Comparison of ENCODE assay signal across 20 mouse cellular contexts in genomic region chr1:151632567-151633356, GRCm38 (mm10).
DNase-seq lines count a peak whose midpoint lies in the region; ATAC-seq and TF ChIP-seq lines count a peak whose summit lies in the region.
"Had no signal": no experiment of that assay in that cellular context is flagged by ENCODE, and none has a peak within 500 bp of the region (broad histone marks: within the 10 kb centered on the region; RNA-seq: fewer than 3 reads in every experiment).

No protein-coding gene starts in this region.

- DNase-seq in heart, adult 11 months = peak; percentile 79
- no peak for DNase-seq in heart, postnatal 14 days
- no peak for DNase-seq in liver, postnatal 0 days
- no peak for DNase-seq in liver, embryonic 11.5 days (ENCODE audit: low spot score)
- DNase-seq in left cerebral cortex, adult 11 months (ENCODE audit: low spot score) = no peak
- DNase-seq in midbrain, embryonic 10.5 days (ENCODE audit: low spot score) = no peak
- DNase-seq: cerebellum, adult 9-11 months; gastrocnemius, postnatal 10 days; layer of hippocampus, postnatal 36 days; liver, embryonic 13.5 days; right cerebral cortex, adult 18-20 months; thymus, postnatal 14 days had no signal

- H3K36me3 ChIP-seq in liver, postnatal 0 days (replicated peaks; ENCODE audit: insufficient read depth, low read length) = 0 out of 2 replicates have a peak, but pooled peaks cover 2% of the 10 kb centered on the region
- no peaks in the 10 kb centered on the region for H3K36me3 ChIP-seq in liver, embryonic 11.5 days (ENCODE audit: control insufficient read depth, insufficient read depth, low read length)
- peaks cover 3% of the 10 kb centered on the region for H3K36me3 ChIP-seq in ES-Bruce4 (ENCODE audit: control insufficient read depth, insufficient read depth, low read length, poor library complexity, severe bottlenecking)
- H3K36me3 ChIP-seq in midbrain, embryonic 10.5 days = no peaks in the 10 kb centered on the region
- H3K36me3 ChIP-seq: forebrain, embryonic 10.5 days; heart, embryonic 12.5 days; hindbrain, embryonic 12.5 days; limb, embryonic 10.5 days; liver, embryonic 13.5 days; midbrain, embryonic 15.5 days had no signal

- H3K27ac ChIP-seq in liver, postnatal 0 days (ENCODE audit: low read depth) = no peak overlapping the region
- no peak overlapping the region for H3K27ac ChIP-seq in liver, embryonic 11.5 days (ENCODE audit: low read depth, low read length)
- H3K27ac ChIP-seq in ES-Bruce4 (ENCODE audit: insufficient read depth, low read length) = no peak overlapping the region
- H3K27ac ChIP-seq in bone marrow macrophage, adult 2 months (ENCODE audit: insufficient read depth, low read depth, low read length) = no peak overlapping the region
- no peak overlapping the region for H3K27ac ChIP-seq in midbrain, embryonic 10.5 days (replicated peaks)
- H3K27ac ChIP-seq: forebrain, embryonic 10.5 days; hindbrain, embryonic 12.5 days; limb, embryonic 10.5 days; liver, embryonic 13.5 days; midbrain, embryonic 15.5 days had no signal

- H3K27me3 ChIP-seq in liver, postnatal 0 days (ENCODE audit: insufficient read depth, low read length) = no peaks in the 10 kb centered on the region
- no peaks in the 10 kb centered on the region; the same call in 1 of the 2 replicates for H3K27me3 ChIP-seq in liver, embryonic 11.5 days (replicated peaks; ENCODE audit: control insufficient read depth, insufficient read depth, low read length)
- H3K27me3 ChIP-seq in ES-Bruce4 (ENCODE audit: control insufficient read depth, insufficient read depth, low read length, poor library complexity, severe bottlenecking) = no peaks in the 10 kb centered on the region
- no peaks in the 10 kb centered on the region for H3K27me3 ChIP-seq in midbrain, embryonic 10.5 days (ENCODE audit: low read depth, poor library complexity, severe bottlenecking)
- H3K27me3 ChIP-seq: heart, embryonic 12.5 days; hindbrain, embryonic 12.5 days; liver, embryonic 13.5 days; midbrain, embryonic 15.5 days had no signal

- no peak overlapping the region for H3K9ac ChIP-seq in liver, postnatal 0 days (replicated peaks)
- no peak overlapping the region for H3K9ac ChIP-seq in liver, embryonic 11.5 days (ENCODE audit: low read depth, low read length)
- H3K9ac ChIP-seq in ES-Bruce4 (ENCODE audit: low read depth, poor library complexity, severe bottlenecking) = no peak overlapping the region
- H3K9ac ChIP-seq: heart, embryonic 12.5 days; hindbrain, embryonic 12.5 days; liver, embryonic 13.5 days; midbrain, embryonic 15.5 days had no signal

- no peak overlapping the region for H3K4me2 ChIP-seq in liver, postnatal 0 days (ENCODE audit: low read depth, low read length)
- H3K4me2 ChIP-seq in liver, embryonic 11.5 days = no peak overlapping the region
- H3K4me2 ChIP-seq: heart, embryonic 12.5 days; hindbrain, embryonic 12.5 days; liver, embryonic 13.5 days; midbrain, embryonic 15.5 days had no signal

- H3K4me1 ChIP-seq in liver, postnatal 0 days (ENCODE audit: insufficient read depth) = peaks cover 5% of the 10 kb centered on the region
- H3K4me1 ChIP-seq in liver, embryonic 11.5 days (replicated peaks; ENCODE audit: control insufficient read depth, insufficient read depth, low read length) = no peaks in the 10 kb centered on the region; the same call in 1 of the 2 replicates
- no peaks in the 10 kb centered on the region for H3K4me1 ChIP-seq in ES-Bruce4 (ENCODE audit: control insufficient read depth, insufficient read depth, low read length)
- peaks cover 3% of the 10 kb centered on the region for H3K4me1 ChIP-seq in bone marrow macrophage, adult 2 months (ENCODE audit: control insufficient read depth, insufficient read depth, low read length)
- no peaks in the 10 kb centered on the region for H3K4me1 ChIP-seq in midbrain, embryonic 10.5 days
- H3K4me1 ChIP-seq: liver, embryonic 13.5 days had no signal

- intact Hi-C loops in heart, postnatal 14 days (cut with DNase I) = loop anchor here (5.0 kb wide), 1 partner anchor 75 kb away; no protein-coding TSS in a partner anchor

- H3K4me3 ChIP-seq in liver, postnatal 0 days (ENCODE audit: low read depth, low read length) = no peak overlapping the region
- no peak overlapping the region for H3K4me3 ChIP-seq in liver, embryonic 11.5 days (ENCODE audit: low read depth, low read length)
- no peak overlapping the region for H3K4me3 ChIP-seq in ES-Bruce4 (ENCODE audit: low read depth, low read length)
- no peak overlapping the region for H3K4me3 ChIP-seq in bone marrow macrophage, adult 2 months (ENCODE audit: insufficient read depth, low read length)
- no peak overlapping the region for H3K4me3 ChIP-seq in midbrain, embryonic 10.5 days
- H3K4me3 ChIP-seq: forebrain, embryonic 10.5 days; heart, embryonic 12.5 days; hindbrain, embryonic 12.5 days; limb, embryonic 10.5 days; liver, embryonic 13.5 days; midbrain, embryonic 15.5 days had no signal

- 92% methylated on average over 7 of the region's 7 CpGs for WGBS in liver, postnatal 0 days (ENCODE audit: insufficient replicate concordance)
- 92% methylated on average over 7 of the region's 7 CpGs for WGBS in liver, embryonic 11.5 days
- WGBS in midbrain, embryonic 10.5 days = 93% methylated on average over 7 of the region's 7 CpGs

- no peak for TF ChIP-seq POLR2A in ES-Bruce4 (IDR thresholded peaks at IDR 0.05; ENCODE audit: insufficient read depth, low read length)
- no peak for TF ChIP-seq POLR2A in bone marrow macrophage, adult 2 months (IDR thresholded peaks at IDR 0.05; ENCODE audit: borderline replicate concordance, low read depth, low read length)

- no peaks in the 10 kb centered on the region for H3K9me3 ChIP-seq in liver, postnatal 0 days (ENCODE audit: low read length)
- no peaks in the 10 kb centered on the region for H3K9me3 ChIP-seq in liver, embryonic 11.5 days (ENCODE audit: control insufficient read depth, low read length)
- H3K9me3 ChIP-seq in ES-Bruce4 (replicated peaks; ENCODE audit: control insufficient read depth, insufficient read depth, low read length, poor library complexity, severe bottlenecking) = no peaks in the 10 kb centered on the region
- 0 out of 2 replicates have a peak, but pooled peaks cover 2% of the 10 kb centered on the region for H3K9me3 ChIP-seq in midbrain, embryonic 10.5 days (replicated peaks)
- H3K9me3 ChIP-seq: heart, embryonic 12.5 days; hindbrain, embryonic 12.5 days; limb, embryonic 10.5 days; liver, embryonic 13.5 days; midbrain, embryonic 15.5 days had no signal

- peak; percentile 34; the same call in 1 of the 2 replicates for TF ChIP-seq CTCF in liver, postnatal 0 days (IDR thresholded peaks at IDR 0.05; ENCODE audit: low read depth)
- TF ChIP-seq CTCF in ES-Bruce4 (IDR thresholded peaks at IDR 0.05; ENCODE audit: low read depth, low read length) = peak; percentile 23
- peak; percentile 32; the same call in 1 of the 2 replicates for TF ChIP-seq CTCF in bone marrow macrophage, adult 2 months (IDR thresholded peaks at IDR 0.05; ENCODE audit: low read depth, low read length)

- TF ChIP-seq EP300 in liver, postnatal 0 days (IDR thresholded peaks at IDR 0.05; ENCODE audit: low read depth) = no peak
- TF ChIP-seq EP300 in ES-Bruce4 (IDR thresholded peaks at IDR 0.05; ENCODE audit: insufficient read depth, low read depth, low read length) = no peak

- ATAC-seq in liver, postnatal 0 days = no peak
- ATAC-seq in liver, embryonic 11.5 days (replicated peaks; ENCODE audit: low FRiP score) = no peak
- ATAC-seq: inflammation-experienced regulatory T-cells, adult 6 months had no signal
